Mouse (Mus musculus) lung, postnatal 0 days (tissue): Measurements from ENCODE around the gene C130050O18Rik.

Experiments used
- CTCF ChIP-seq: IDR thresholded peaks from 2 replicates; pipeline ENCODE4 v1.5.1; 2016; ENCODE audit warnings: antibody characterized with exemption, mild to moderate bottlenecking
- EP300 ChIP-seq: IDR thresholded peaks from 2 replicates; pipeline ENCODE4 v1.6.1; 2016; ENCODE audit warnings: antibody characterized with exemption, mild to moderate bottlenecking, control low read depth

- TF ChIP-seq CTCF (peak; percentile 43), EP300 (no peak)
Measured at GRCm38 (mm10) chr5:139371631-139372401, 33.3 kb upstream of the C130050O18Rik start.
